Mouse (Mus musculus) 3134 (cell line): ENCODE data around the gene Pkp1.
A peak's percentile ranks its signal among the peaks of the same experiment; 100 is the strongest.

Experiments
- DNase-seq: peaks from one replicate; pipeline ENCODE4 v3.0.0-alpha.2; 2011; ENCODE audit warnings: low spot score; ENCODE audit not compliant: insufficient read length; ENCODE audit errors: extremely low read depth

Gene Pkp1

GRCm38 (mm10) chr1:135918644-135919407 lies at the start of gene Pkp1:
TSS of gene Pkp1 (minus strand) at chr1:135919207.
- DNase-seq = peak; percentile 88

GRCm38 (mm10) chr1:135967739-135968138 lies 48.7 kb upstream of the Pkp1 start:
- DNase-seq = no peak

GRCm38 (mm10) chr1:135964561-135964960 lies 45.6 kb upstream of the Pkp1 start:
- DNase-seq = no peak

- DNase-seq = no peak
These were observed 44.2 kb upstream of the Pkp1 start for GRCm38 (mm10) chr1:135963177-135963576.

GRCm38 (mm10) chr1:135958483-135958882 lies 39.5 kb upstream of the Pkp1 start:
- DNase-seq = no peak

GRCm38 (mm10) chr1:135948871-135949270 lies 29.9 kb upstream of the Pkp1 start:
- DNase-seq = no peak

GRCm38 (mm10) chr1:135946247-135946646 lies 27.2 kb upstream of the Pkp1 start:
- DNase-seq = peak; percentile 64

- peak; percentile 61 for DNase-seq
These were observed 26.7 kb upstream of the Pkp1 start for GRCm38 (mm10) chr1:135945711-135946110.

- DNase-seq = peak; percentile 43
These were observed 25.7 kb upstream of the Pkp1 start for GRCm38 (mm10) chr1:135944526-135945259.

GRCm38 (mm10) chr1:135943713-135944112 lies 24.7 kb upstream of the Pkp1 start:
- no peak for DNase-seq

- DNase-seq = no peak
These were observed 23.1 kb upstream of the Pkp1 start for GRCm38 (mm10) chr1:135942116-135942515.

- DNase-seq = no peak
These were observed 22.4 kb upstream of the Pkp1 start for GRCm38 (mm10) chr1:135941259-135942006.

GRCm38 (mm10) chr1:135936091-135936490 lies 17.1 kb upstream of the Pkp1 start:
- no peak for DNase-seq

- no peak for DNase-seq
These were observed 14.8 kb upstream of the Pkp1 start for GRCm38 (mm10) chr1:135933704-135934293.

GRCm38 (mm10) chr1:135929876-135930275 lies 10.9 kb upstream of the Pkp1 start:
- no peak for DNase-seq

GRCm38 (mm10) chr1:135925848-135926247 lies 6.8 kb upstream of the Pkp1 start:
- peak; percentile 83 for DNase-seq

- DNase-seq = no peak
These were observed 5.5 kb upstream of the Pkp1 start for GRCm38 (mm10) chr1:135924377-135924994.

GRCm38 (mm10) chr1:135923229-135923628 lies 4.2 kb upstream of the Pkp1 start:
- no peak for DNase-seq

GRCm38 (mm10) chr1:135917206-135917605 lies 1.8 kb downstream of the Pkp1 start:
- no peak for DNase-seq

- DNase-seq = no peak
These were observed 2.4 kb downstream of the Pkp1 start for GRCm38 (mm10) chr1:135916486-135917058.
